Mouse (Mus musculus) heart, postnatal 0 days (tissue): Measurements from ENCODE around the gene Hmgcs2. TPM values are rescaled to one million over a fixed set of nuclear protein-coding genes. Genes with fewer than 3 reads are reported as not detected.

ENCODE experiments used
- ATAC-seq: fragments of 200-750 bp; cut with Nextera tagmentation; 2 replicates; pipeline ENCODE4 v1.8.0; 2017; ENCODE audit warnings: low read depth, moderate number of reproducible peaks, moderate library complexity; ENCODE audit not compliant: insufficient read depth
- DNase-seq: peaks from one replicate; pipeline ENCODE4 v3.0.0-alpha.2; 2016; ENCODE audit warnings: low spot score
- H3K27ac ChIP-seq: fragments of 300-500 bp; sonication (generic); 2 replicates; pipeline ENCODE4 v1.5.1; 2014; ENCODE audit warnings: low read depth, mild to moderate bottlenecking
- H3K27me3 ChIP-seq: fragments of 300-500 bp; sonication (generic); 2 replicates; pipeline ENCODE4 v1.6.1; 2014; ENCODE audit warnings: low read length, mixed read lengths; ENCODE audit not compliant: control insufficient read depth, insufficient read depth
- H3K36me3 ChIP-seq: fragments of 300-500 bp; sonication (generic); replicated peaks from 2 replicates; pipeline ENCODE4 v1.6.1; 2014; ENCODE audit warnings: low read length, mixed read lengths; ENCODE audit not compliant: control insufficient read depth, insufficient read depth
- H3K4me1 ChIP-seq: fragments of 300-500 bp; sonication (generic); 2 replicates; pipeline ENCODE4 v1.6.1; 2014; ENCODE audit warnings: antibody characterized with exemption; ENCODE audit not compliant: control insufficient read depth, insufficient read depth
- H3K4me2 ChIP-seq: fragments of 300-500 bp; sonication (generic); 2 replicates; pipeline ENCODE4 v1.6.1; 2014; ENCODE audit warnings: low read depth, mild to moderate bottlenecking, low read length, moderate library complexity
- H3K4me3 ChIP-seq: fragments of 300-500 bp; sonication (generic); 2 replicates; pipeline ENCODE4 v1.5.1; 2014; ENCODE audit warnings: low read depth, low read length
- H3K9ac ChIP-seq: fragments of 300-500 bp; sonication (generic); replicated peaks from 2 replicates; pipeline ENCODE4 v1.6.1; 2014; ENCODE audit warnings: low read depth, low read length, mixed read lengths
- H3K9me3 ChIP-seq: fragments of 300-500 bp; sonication (generic); replicated peaks from 2 replicates; pipeline ENCODE4 v1.6.1; 2016; ENCODE audit warnings: low read length; ENCODE audit not compliant: control insufficient read depth
- CTCF ChIP-seq: IDR thresholded peaks from 2 replicates; pipeline ENCODE4 v1.5.1; 2016; ENCODE audit warnings: antibody characterized with exemption, control low read depth, low read depth
- EP300 ChIP-seq: IDR thresholded peaks from 2 replicates; pipeline ENCODE4 v1.6.1; 2016; ENCODE audit warnings: antibody characterized with exemption, low read depth
- WGBS: fragments of 180-500 bp; shearing (Covaris S2); extraction: QIAGEN DNeasy Blood & Tissue Kit; methylation state at CpG from one replicate; pipeline ENCODE4 v1.1.7; 2014; 5-methylcytosine and 5-hydroxymethylcytosine counted together
- polyA plus RNA-seq: library from polyadenylated mRNA; unstranded; fragments of >200 nt; fragmentation: Nextera tagmentation; extraction: Ambion mirVana; gene quantifications from 2 replicates; pipeline ENCODE4 v1.2.1, GENCODE M21; 2015
- total RNA-seq: library from RNA; depleted of rRNA; stranded (reverse); fragments of >200 nt; gene quantifications from 2 replicates; pipeline ENCODE4 v1.2.3, GENCODE M21; 2014; ENCODE audit warnings: low replicate concordance

Hmgcs2 gene
- total and polyA plus RNA-seq, 2 experiments from 2014 or later: 105 to 115 TPM

DNA sequence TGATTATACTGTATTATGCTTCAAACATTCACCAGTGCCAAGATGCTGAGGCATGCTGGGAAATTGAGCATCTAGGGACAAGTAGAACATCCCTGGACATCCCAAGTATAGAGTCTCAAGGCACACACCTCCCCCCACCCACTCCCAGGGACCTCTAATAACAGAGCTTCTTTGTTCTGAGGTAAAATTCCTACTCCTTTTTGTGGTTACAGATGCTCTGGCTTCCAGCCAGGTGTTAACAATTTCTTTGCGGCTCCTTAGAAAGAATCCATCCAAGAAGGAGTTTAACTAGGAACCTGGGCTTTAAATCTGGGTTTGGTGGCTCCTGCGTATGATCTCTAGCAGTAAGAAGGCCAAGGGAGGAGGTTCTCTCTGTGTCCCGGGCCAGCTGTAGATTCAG, 36.9 kb downstream of the Hmgcs2 start:
- H3K27ac ChIP-seq: no peak overlapping the region
- DNase-seq: no peak
- no peaks in the 10 kb centered on the region for H3K27me3 ChIP-seq

DNA sequence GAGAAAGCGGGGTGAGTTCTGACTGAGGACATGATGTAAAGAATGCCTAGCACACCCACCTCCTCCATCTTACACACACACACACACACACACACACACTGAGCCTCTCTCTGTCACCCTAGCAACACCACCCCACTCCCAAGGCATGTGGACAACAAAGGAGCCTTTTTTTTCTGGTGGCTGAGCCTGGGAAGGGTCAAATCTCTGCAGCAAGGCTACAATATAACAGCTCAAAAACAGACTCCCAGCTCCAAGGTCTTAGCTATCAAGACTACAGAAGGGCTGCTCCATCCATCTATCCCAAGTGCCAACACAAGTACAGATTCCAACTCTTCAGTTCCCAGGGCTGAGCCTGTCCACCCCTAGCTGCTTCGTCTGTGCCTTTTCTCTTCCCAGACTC, 39.0 kb downstream of the Hmgcs2 start:
- Histone ChIP-seq H3K9me3 (no peaks in the 10 kb centered on the region), H3K4me1 (no peaks in the 10 kb centered on the region), H3K27me3 (no peaks in the 10 kb centered on the region), H3K4me3 (no peak overlapping the region), H3K27ac (no peak overlapping the region), H3K4me2 (no peak overlapping the region), H3K9ac (no peak overlapping the region), H3K36me3 (no peaks in the 10 kb centered on the region)
- DNase-seq (no peak), ATAC-seq (no peak)
- 74% methylated on average over 2 of the region's 2 CpGs for WGBS
- TF ChIP-seq EP300 (no peak), CTCF (no peak)

More for the DNA sequence above, 36.9 kb downstream of the Hmgcs2 start:
- ATAC-seq: no peak
- Histone ChIP-seq H3K9ac (no peak overlapping the region), H3K36me3 (no peaks in the 10 kb centered on the region), H3K4me2 (no peak overlapping the region), H3K4me1 (no peaks in the 10 kb centered on the region), H3K4me3 (no peak overlapping the region), H3K9me3 (no peaks in the 10 kb centered on the region)
- TF ChIP-seq CTCF (no peak), EP300 (no peak)
- 71% methylated on average over 3 of the region's 3 CpGs for WGBS

DNA sequence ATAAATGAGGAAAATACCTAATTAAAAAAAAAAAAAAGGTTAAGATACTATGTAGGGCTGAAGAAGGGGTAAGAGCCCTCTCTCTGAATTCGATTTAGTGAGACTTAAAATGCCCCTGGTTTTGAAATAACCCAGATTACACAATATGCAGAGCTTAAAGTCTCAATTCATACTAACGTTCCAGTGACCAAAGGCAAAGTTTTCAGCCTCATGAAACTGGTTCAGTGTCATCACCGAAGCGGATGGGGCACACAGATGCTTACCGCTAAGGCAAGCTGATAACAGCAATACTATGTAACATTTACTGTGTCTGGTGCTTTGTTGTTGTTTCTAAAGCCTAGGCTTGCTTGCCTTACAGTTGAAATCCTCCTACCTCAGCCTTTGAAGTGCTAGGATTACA, 42.0 kb downstream of the Hmgcs2 start:
- no peak overlapping the region for H3K4me2 ChIP-seq
- H3K4me3 ChIP-seq: no peak overlapping the region
- no peaks in the 10 kb centered on the region for H3K9me3 ChIP-seq
- H3K27ac ChIP-seq: no peak overlapping the region
- no peak for DNase-seq
- no peaks in the 10 kb centered on the region; the same call in 1 of the 2 replicates for H3K36me3 ChIP-seq
- no peak overlapping the region for H3K9ac ChIP-seq
- no peak for ATAC-seq
- 90% methylated on average over 5 of the region's 5 CpGs for WGBS
- H3K27me3 ChIP-seq: no peaks in the 10 kb centered on the region
- H3K4me1 ChIP-seq: no peaks in the 10 kb centered on the region
- TF ChIP-seq EP300 (no peak), CTCF (no peak)

DNA sequence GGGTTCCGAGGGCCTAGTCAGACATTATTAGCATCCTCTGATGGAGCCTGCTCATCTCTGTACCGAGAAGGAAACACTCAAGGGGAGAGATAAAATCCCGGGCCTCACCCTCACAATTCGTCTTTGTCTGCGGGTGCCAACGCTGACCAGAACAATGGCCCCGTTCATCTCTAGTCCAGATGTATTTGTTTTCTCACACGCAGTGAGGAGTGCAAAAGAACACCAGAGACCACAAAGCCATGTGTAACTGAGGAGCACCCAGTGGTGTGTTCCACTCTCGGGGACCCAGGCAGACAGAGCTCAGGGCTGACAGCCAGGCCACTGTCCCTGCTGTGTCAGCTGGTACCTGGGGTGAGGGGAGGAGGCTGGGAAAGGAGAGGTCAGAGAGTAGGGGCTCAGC, 44.0 kb downstream of the Hmgcs2 start:
- Histone ChIP-seq H3K27me3 (no peaks in the 10 kb centered on the region), H3K36me3 (no peaks in the 10 kb centered on the region; the same call in 1 of the 2 replicates), H3K27ac (no peak overlapping the region), H3K4me3 (no peak overlapping the region), H3K4me2 (no peak overlapping the region), H3K4me1 (no peaks in the 10 kb centered on the region), H3K9ac (no peak overlapping the region), H3K9me3 (no peaks in the 10 kb centered on the region)
- WGBS: 60% methylated on average over 9 of the region's 9 CpGs
- ATAC-seq: no peak
- DNase-seq: no peak
- TF ChIP-seq EP300: no peak
- no peak for TF ChIP-seq CTCF

DNA sequence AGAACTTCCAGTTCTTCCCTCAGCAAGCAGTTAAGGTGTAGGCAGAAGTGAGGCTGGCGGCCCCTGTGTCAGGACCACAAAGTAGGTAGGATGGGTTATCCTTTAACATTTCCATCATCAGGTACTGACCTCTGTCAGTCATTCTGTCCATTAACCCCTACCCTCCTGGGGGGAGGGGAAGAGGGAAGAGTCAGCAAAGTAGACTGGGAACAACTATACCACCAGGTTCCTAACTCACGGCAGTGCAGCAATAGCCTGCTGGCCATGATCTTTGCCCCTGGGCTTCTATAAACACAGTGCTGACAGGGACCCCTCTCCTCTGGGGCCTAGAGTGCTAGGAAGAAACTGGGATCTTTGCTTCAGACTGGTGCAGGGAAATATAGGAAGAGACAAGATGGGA, 53.8 kb downstream of the Hmgcs2 start:
- Histone ChIP-seq H3K9ac (no peak overlapping the region), H3K9me3 (no peaks in the 10 kb centered on the region), H3K27me3 (no peaks in the 10 kb centered on the region), H3K4me3 (no peak overlapping the region), H3K4me1 (no peaks in the 10 kb centered on the region; the same call in 1 of the 2 replicates), H3K4me2 (no peak overlapping the region), H3K27ac (no peak overlapping the region), H3K36me3 (0 out of 2 replicates have a peak, but pooled peaks cover 5% of the 10 kb centered on the region)
- 98% methylated on average over 2 of the region's 2 CpGs for WGBS
- TF ChIP-seq EP300 (no peak), CTCF (no peak)
- DNase-seq: no peak
- no peak for ATAC-seq

DNA sequence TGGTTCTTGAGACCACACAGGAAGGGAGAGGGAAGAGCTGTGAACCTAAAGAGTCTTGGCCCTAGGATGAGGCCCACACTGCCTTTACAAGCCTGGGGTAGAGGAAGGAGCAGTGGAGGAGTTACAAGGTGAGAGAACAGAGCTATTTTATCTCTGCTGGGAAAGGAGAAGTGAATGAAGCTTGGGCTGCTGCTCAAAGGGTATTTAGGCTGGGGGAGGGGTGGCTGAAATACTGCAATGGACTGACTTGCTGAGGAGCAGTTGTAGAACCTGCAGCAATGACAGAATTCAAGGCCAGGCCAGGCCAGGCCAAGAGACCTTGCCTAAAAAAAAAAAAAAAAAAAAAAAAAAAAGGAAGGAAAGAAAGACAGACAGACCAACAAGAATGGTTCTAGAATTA, 55.1 kb downstream of the Hmgcs2 start:
- Histone ChIP-seq H3K9me3 (no peaks in the 10 kb centered on the region), H3K4me3 (no peak overlapping the region), H3K4me1 (no peaks in the 10 kb centered on the region; the same call in 1 of the 2 replicates), H3K36me3 (0 out of 2 replicates have a peak, but pooled peaks cover 5% of the 10 kb centered on the region), H3K4me2 (no peak overlapping the region), H3K27ac (no peak overlapping the region), H3K9ac (no peak overlapping the region), H3K27me3 (no peaks in the 10 kb centered on the region)
- DNase-seq: no peak
- TF ChIP-seq CTCF: no peak
- TF ChIP-seq EP300: no peak
- no peak for ATAC-seq
